Mouse (Mus musculus) lung, adult 2 months (tissue): ENCODE measurements around the gene Sidt1.

ENCODE experiments used
- CTCF ChIP-seq: fragments of 200-500 bp; IDR thresholded peaks from 2 replicates; pipeline ENCODE4 v1.5.1; 2011; ENCODE audit warnings: mild to moderate bottlenecking, low read length, control low read depth; ENCODE audit not compliant: insufficient read depth
- POLR2A ChIP-seq: fragments of 200-500 bp; IDR thresholded peaks from 2 replicates; pipeline ENCODE4 v1.6.1; 2011; ENCODE audit warnings: low read depth, mild to moderate bottlenecking, control low read depth, low read length, borderline replicate concordance; ENCODE audit errors: extremely low read depth

- TF ChIP-seq POLR2A (no peak), CTCF (no peak)
These were observed 39.0 kb downstream of the Sidt1 start for GRCm38 (mm10) chr16:44293960-44294359.
